8 mouse cellular contexts compared by ENCODE assay signal in the genomic region with DNA sequence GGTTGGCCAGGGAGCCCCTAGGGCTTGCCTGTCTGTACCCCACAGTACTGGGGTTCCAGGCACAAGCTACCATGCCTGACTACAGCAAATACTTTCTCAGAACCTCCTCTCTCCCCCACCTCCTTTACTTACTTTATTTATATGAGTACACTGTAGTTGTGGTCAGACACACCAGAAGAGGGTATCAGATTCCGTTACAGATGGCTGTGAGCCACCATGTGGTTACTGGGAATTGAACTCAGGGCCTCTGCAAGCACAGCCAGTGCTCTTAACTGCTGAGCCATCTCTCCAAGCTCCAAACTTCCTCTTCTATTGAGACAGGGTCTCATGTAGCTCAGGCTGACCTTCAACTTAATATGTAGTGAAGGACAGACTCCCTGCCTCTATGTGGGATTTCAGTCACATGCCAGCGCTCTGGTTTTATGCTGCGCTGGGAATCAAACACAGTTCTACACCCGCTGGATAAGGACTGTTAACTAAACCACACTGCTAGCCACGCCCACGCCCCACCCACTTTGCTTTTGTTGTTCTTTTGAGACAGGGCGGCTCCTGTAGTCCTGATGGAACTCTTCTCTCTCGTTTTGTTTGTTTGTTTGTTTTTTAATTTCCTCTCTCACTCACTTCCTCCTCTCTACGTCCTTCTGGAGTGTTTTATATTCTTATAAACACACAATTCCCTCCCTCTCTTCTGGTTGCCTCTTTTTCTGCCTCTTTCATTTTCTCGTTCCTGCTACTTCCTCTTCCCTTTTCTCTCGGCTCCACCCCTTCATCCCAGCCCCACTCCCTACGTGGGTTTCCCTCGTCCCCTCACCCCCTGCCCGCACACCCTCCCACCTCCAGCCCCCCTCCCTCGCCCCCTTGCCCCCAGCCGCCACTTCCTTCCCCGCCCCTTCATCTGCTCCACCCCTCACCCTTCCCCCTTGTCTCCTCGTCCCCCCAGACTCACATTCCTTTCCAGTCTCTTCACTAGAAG. TPM values are rescaled to one million over a fixed set of nuclear protein-coding genes. Genes with fewer than 3 reads are reported as not detected.
DNase-seq lines count a peak whose midpoint lies in the region; ATAC-seq lines count a peak whose summit lies in the region.

No protein-coding gene starts in this region.

- H3K4me3 ChIP-seq in heart, embryonic 11.5 days (ENCODE audit: low read depth, low read length) = peak overlapping the region; percentile 48

- H3K27ac ChIP-seq in heart, embryonic 11.5 days (ENCODE audit: low read depth, low read length) = peak overlapping the region; percentile 62

- H3K9me3 ChIP-seq in heart, embryonic 11.5 days (replicated peaks; ENCODE audit: control insufficient read depth, low read length) = no peaks in the 10 kb centered on the region

- H3K9ac ChIP-seq in heart, embryonic 11.5 days (ENCODE audit: low read depth, low read length) = peak overlapping the region; percentile 54

- peak; percentile 43; the same call in 1 of the 2 replicates for ATAC-seq in heart, embryonic 11.5 days (replicated peaks; ENCODE audit: insufficient number of reproducible peaks, low FRiP score, low TSS enrichment)

- no peaks in the 10 kb centered on the region for H3K27me3 ChIP-seq in heart, embryonic 11.5 days (ENCODE audit: control insufficient read depth, insufficient read depth, low read length)

- no peaks in the 10 kb centered on the region for H3K4me1 ChIP-seq in heart, embryonic 11.5 days (ENCODE audit: control insufficient read depth, insufficient read depth, low read length)

- peak overlapping the region; percentile 65 for H3K4me2 ChIP-seq in heart, embryonic 11.5 days

- no peaks in the 10 kb centered on the region for H3K36me3 ChIP-seq in heart, embryonic 11.5 days (ENCODE audit: control insufficient read depth, insufficient read depth, low read length)

- 2% methylated on average over 18 of the region's 18 CpGs for WGBS in heart, embryonic 11.5 days (ENCODE audit: insufficient replicate concordance)

- DNase-seq in right cerebral cortex, postnatal 4 days = peak; percentile 52
- no peak for DNase-seq in right cerebral cortex, postnatal 25 days
- DNase-seq in embryo, embryonic 10.5 days (ENCODE audit: low spot score) = peak; percentile 88
- DNase-seq in kidney, adult 9 months = peak; percentile 74
- DNase-seq in lung, postnatal 10 days = peak; percentile 93
- peak; percentile 78 for DNase-seq in retina, postnatal 1 day
- no peak for DNase-seq in cerebellum, adult 18-20 months

RNA-seq across cellular contexts. Expression of a gene that starts 2.3 kb away (rescaled TPM):
- 4.9 and 5.0 TPM in 2 replicates for polyA plus RNA-seq in heart, embryonic 11.5 days (2014; fragmentation: Nextera tagmentation; extraction: Ambion mirVana)

RNA-seq across cellular contexts. Expression of a gene that starts 8.3 kb away (rescaled TPM):
- 0.42 TPM in 1 of 2 replicates, not detected in the other for polyA plus RNA-seq in heart, embryonic 11.5 days (2014; fragmentation: Nextera tagmentation; extraction: Ambion mirVana)

RNA-seq across cellular contexts. Expression of a gene that starts 10.1 kb away (rescaled TPM):
- polyA plus RNA-seq in heart, embryonic 11.5 days (2014; fragmentation: Nextera tagmentation; extraction: Ambion mirVana) = 2.7 and 4.2 TPM in 2 replicates

RNA-seq across cellular contexts. Expression of a gene that starts 15.9 kb away (rescaled TPM):
- not detected in 2 replicates for polyA plus RNA-seq in heart, embryonic 11.5 days (2014; fragmentation: Nextera tagmentation; extraction: Ambion mirVana)

RNA-seq across cellular contexts. Expression of a gene that starts 19.2 kb away (rescaled TPM):
- polyA plus RNA-seq in heart, embryonic 11.5 days (2014; fragmentation: Nextera tagmentation; extraction: Ambion mirVana) = not detected in 2 replicates

Comparison
In these comparisons a context has a peak if more than half of its experiments do, and no peak if none do; other contexts are left out.
1. DNase-seq: peak in right cerebral cortex, postnatal 4 days (single experiment), embryo, embryonic 10.5 days (single experiment), kidney, adult 9 months (single experiment), lung, postnatal 10 days (single experiment) and retina, postnatal 1 day (single experiment); none in right cerebral cortex, postnatal 25 days (single experiment) and cerebellum, adult 18-20 months (0 of 2).